Mouse (Mus musculus) lung, embryonic 14.5 days (tissue): ENCODE results near the gene Adamts3. TPM values are rescaled to one million over a fixed set of nuclear protein-coding genes. Genes with fewer than 3 reads are reported as not detected.

Experiments
- ATAC-seq: fragments of 200-750 bp; cut with Nextera tagmentation; 2 replicates; pipeline ENCODE4 v1.8.0; 2017; ENCODE audit warnings: mild to moderate bottlenecking, moderate TSS enrichment, moderate library complexity; ENCODE audit not compliant: insufficient read depth
- DNase-seq: peaks from one replicate; pipeline ENCODE4 v3.0.0-alpha.2; 2015
- H3K27ac ChIP-seq: fragments of 300-500 bp; sonication (generic); 2 replicates; pipeline ENCODE4 v1.5.1; 2014; ENCODE audit warnings: low read depth, mild to moderate bottlenecking, moderate library complexity
- H3K27me3 ChIP-seq: fragments of 300-500 bp; sonication (generic); 2 replicates; pipeline ENCODE4 v1.6.1; 2014; ENCODE audit warnings: low read length, control low read depth; ENCODE audit not compliant: insufficient read depth
- H3K36me3 ChIP-seq: fragments of 300-500 bp; sonication (generic); 2 replicates; pipeline ENCODE4 v1.6.1; 2014; ENCODE audit warnings: control low read depth; ENCODE audit not compliant: insufficient read depth
- H3K4me1 ChIP-seq: fragments of 300-500 bp; sonication (generic); 2 replicates; pipeline ENCODE4 v1.6.1; 2014; ENCODE audit warnings: antibody characterized with exemption, control low read depth; ENCODE audit not compliant: insufficient read depth
- H3K4me2 ChIP-seq: fragments of 300-500 bp; sonication (generic); 2 replicates; pipeline ENCODE4 v1.6.1; 2014; ENCODE audit warnings: mild to moderate bottlenecking
- H3K4me3 ChIP-seq: fragments of 300-500 bp; sonication (generic); 2 replicates; pipeline ENCODE4 v1.5.1; 2014; ENCODE audit warnings: low read depth, low read length
- H3K9ac ChIP-seq: fragments of 300-500 bp; sonication (generic); 2 replicates; pipeline ENCODE4 v1.6.1; 2014
- H3K9me3 ChIP-seq: fragments of 300-500 bp; sonication (generic); 2 replicates; pipeline ENCODE4 v1.6.1; 2016; ENCODE audit warnings: low read depth, low read length, control low read depth
- CTCF ChIP-seq: IDR thresholded peaks from 2 replicates; pipeline ENCODE4 v1.5.1; 2016; ENCODE audit warnings: antibody characterized with exemption, low read depth
- WGBS: fragments of 180-500 bp; shearing (Covaris S2); extraction: QIAGEN DNeasy Blood & Tissue Kit; methylation state at CpG from one replicate; pipeline ENCODE4 v1.1.7; 2014; 5-methylcytosine and 5-hydroxymethylcytosine counted together
- polyA plus RNA-seq: library from polyadenylated mRNA; unstranded; fragments of >200 nt; fragmentation: Nextera tagmentation; extraction: Ambion mirVana; gene quantifications from 2 replicates; pipeline ENCODE4 v1.2.1, GENCODE M21; 2014

Adamts3 gene
- 5.6 and 5.9 TPM in 2 replicates for polyA plus RNA-seq

DNA sequence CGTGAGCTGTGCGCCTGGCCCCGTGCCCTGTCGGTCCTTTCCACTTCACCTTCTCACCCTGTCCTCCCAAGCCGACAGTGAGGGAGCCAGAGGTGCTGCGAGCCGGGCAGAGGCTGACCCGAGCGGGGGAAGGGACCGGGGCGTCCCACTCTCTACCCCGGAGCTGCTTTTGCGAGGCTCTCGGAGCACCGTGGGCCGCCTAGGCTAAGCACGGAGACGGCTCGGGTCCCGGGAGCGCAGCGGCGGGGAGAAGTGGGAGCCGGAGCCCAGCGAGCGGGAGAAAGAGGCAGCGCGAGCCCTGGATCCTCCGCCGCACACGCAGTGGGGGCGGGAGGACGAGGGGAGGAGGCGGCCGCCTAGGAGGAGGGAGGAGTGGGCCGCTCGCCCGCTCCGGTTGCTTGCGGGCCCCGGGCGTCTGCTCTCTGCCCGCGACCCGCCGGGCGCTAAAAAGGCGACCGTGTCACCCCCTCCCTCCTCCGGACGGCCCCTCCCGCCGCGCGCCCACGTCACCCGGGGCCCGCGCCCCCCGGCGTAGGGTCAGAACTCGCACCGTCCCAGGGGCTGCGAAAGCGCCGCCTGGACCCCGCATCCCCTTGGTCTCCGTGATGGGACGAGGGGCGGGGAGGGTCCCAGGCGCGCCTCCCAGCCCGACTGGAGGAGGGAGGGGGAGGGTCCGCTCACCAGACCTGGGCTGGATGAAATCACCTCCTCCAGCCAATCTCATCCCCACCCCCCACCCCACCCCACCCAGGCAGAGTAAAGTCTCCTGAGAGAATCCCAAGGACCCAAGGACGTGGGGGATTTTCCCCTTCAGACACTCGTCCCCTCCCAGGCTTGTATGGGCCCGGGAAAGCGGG, at the start of gene Adamts3:
Gene Adamts3 (minus strand): TSS at position 284 of the 857 bp plus-strand sequence.
- H3K9me3 ChIP-seq: no peaks in the 10 kb centered on the region
- under 1% methylated on average over 62 of the region's 78 CpGs for WGBS
- peak within 1 kb of the TSS; percentile 86 for H3K27ac ChIP-seq
- no peak for TF ChIP-seq CTCF
- peak; percentile 84 for ATAC-seq
- H3K4me1 ChIP-seq: no peaks in the 10 kb centered on the region
- H3K27me3 ChIP-seq: no peaks in the 10 kb centered on the region
- peak within 1 kb of the TSS; percentile 67 for H3K4me3 ChIP-seq
- peak within 1 kb of the TSS; percentile 74 for H3K9ac ChIP-seq
- peak; percentile 80 for DNase-seq
- no peaks in the 10 kb centered on the region for H3K36me3 ChIP-seq
- peak within 1 kb of the TSS; percentile 100 for H3K4me2 ChIP-seq

DNA sequence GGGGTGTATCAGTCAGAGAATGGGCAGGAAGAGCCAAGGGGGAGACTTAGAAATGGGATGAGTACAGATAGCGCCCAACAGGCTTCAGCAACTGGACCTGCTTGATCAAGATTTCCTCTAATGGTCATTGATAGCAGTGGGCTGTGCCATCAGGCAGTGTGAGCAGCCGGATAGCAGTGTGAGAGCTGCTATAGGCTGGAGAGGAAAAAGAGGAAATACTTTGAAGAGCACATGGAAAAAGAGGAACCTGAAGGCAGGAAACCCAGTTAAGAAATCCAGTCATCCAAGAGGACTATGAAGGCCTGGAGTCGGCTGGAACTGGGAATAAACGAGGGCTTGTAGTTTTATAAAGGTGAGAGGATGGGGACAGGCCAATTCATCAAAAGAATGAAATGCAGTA, 48.4 kb upstream of the Adamts3 start:
- 71% methylated on average over 4 of the region's 4 CpGs for WGBS
- TF ChIP-seq CTCF: no peak
- no peaks in the 10 kb centered on the region for H3K27me3 ChIP-seq
- H3K4me3 ChIP-seq: no peak overlapping the region
- no peaks in the 10 kb centered on the region for H3K4me1 ChIP-seq
- no peak overlapping the region for H3K4me2 ChIP-seq
- ATAC-seq (no peak), DNase-seq (no peak)
- no peaks in the 10 kb centered on the region for H3K9me3 ChIP-seq
- H3K27ac ChIP-seq: no peak overlapping the region
- H3K36me3 ChIP-seq: no peaks in the 10 kb centered on the region
- H3K9ac ChIP-seq: no peak overlapping the region

DNA sequence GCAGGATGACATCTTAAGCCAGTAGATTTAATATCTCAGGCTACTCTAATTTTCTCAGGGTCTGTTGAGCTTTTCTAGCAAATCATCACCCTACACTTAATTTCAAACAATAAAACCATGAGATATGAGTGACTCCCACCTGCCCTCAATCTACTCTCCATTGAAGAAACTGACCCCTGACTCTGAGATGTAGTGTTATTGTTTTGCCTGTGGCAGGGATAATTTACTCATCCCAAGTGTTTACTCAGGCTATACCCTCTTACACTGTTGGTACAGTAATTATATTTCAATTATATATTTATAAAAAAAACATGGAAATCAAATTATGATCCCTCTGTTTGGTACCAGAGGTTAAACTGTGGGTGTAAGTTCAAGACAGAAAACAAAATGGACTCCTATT, 29.2 kb upstream of the Adamts3 start:
- H3K36me3 ChIP-seq: no peaks in the 10 kb centered on the region
- no peaks in the 10 kb centered on the region for H3K27me3 ChIP-seq
- H3K9me3 ChIP-seq: no peaks in the 10 kb centered on the region
- no peak overlapping the region for H3K4me2 ChIP-seq
- H3K9ac ChIP-seq: no peak overlapping the region
- DNase-seq (no peak), ATAC-seq (no peak)
- TF ChIP-seq CTCF: no peak
- H3K27ac ChIP-seq: no peak overlapping the region
- H3K4me3 ChIP-seq: no peak overlapping the region
- H3K4me1 ChIP-seq: no peaks in the 10 kb centered on the region

DNA sequence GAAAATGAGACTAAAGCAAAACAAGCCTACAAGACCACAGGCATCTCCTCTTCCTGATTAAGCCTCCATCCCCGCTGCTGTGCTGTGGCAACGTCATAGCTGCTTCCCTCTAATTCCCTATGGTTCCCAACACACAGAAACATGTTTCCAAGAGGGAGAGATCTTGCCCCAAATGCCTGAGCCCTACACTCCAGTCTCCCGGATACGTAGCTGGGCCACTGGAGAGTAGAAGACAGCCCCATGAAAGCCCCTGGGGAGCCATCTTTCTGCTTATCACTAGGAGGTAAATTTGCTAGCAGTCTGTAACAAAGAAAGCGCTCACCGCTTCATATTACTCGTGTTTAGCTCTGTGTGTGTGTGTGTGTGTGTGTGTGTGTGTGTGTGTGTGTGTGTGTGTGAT, 28.8 kb upstream of the Adamts3 start:
- Histone ChIP-seq H3K9me3 (no peaks in the 10 kb centered on the region), H3K4me3 (no peak overlapping the region), H3K27ac (no peak overlapping the region), H3K4me1 (no peaks in the 10 kb centered on the region), H3K36me3 (no peaks in the 10 kb centered on the region), H3K4me2 (no peak overlapping the region), H3K9ac (no peak overlapping the region), H3K27me3 (no peaks in the 10 kb centered on the region)
- WGBS: 72% methylated on average over 7 of the region's 7 CpGs
- ATAC-seq: no peak
- TF ChIP-seq CTCF: no peak
- no peak for DNase-seq

DNA sequence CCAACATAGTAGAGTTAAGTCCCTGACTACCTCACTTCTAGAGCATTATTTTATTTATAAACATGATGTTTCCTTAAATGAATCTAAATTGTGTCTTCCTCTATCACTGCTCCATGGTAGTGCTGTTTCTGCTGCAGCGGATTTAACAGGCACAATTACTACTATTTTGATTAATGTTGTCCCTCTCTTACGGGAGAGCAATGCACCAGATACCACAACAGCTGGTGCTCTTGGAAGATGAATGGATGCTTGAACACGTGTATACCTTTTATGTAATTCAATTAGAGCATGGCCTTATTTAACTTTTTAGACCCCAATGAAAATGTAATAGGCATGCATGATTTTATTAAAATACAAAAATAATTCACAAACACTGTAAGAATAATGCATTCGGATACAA, 28.4 kb upstream of the Adamts3 start:
- TF ChIP-seq CTCF: no peak
- H3K9me3 ChIP-seq: no peaks in the 10 kb centered on the region
- 73% methylated on average over 4 of the region's 4 CpGs for WGBS

DNA sequence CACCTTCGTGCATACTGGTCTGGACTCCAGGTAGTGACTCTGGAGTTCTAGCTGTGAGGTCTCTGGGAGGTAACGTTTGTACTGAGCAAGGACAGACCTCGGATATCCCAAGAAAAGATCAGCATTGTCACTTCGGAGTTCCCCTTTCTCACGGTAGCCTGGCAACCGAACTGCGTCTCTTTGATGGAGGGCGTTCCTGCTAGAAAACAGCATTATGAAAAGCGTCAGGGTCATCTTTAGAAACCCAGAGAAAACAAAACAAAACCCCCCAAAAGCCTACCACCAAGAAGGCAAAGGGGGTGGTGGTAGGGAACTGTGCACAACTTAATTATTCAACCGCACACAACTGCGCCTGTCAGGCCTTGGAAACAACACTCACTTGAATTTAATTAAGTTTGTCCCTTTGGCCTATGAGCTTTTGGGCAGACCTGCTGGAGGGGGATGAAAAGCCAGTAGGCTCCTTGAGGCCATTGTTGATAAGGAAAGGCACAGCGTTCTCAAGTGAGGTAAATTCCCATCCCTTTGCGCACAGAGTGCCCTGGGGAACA, 23.8 kb upstream of the Adamts3 start:
- 65% methylated on average over 13 of the region's 13 CpGs for WGBS
- TF ChIP-seq CTCF: no peak
- Histone ChIP-seq H3K27ac (no peak overlapping the region), H3K4me1 (no peaks in the 10 kb centered on the region), H3K9me3 (no peaks in the 10 kb centered on the region), H3K4me3 (no peak overlapping the region), H3K36me3 (no peaks in the 10 kb centered on the region), H3K4me2 (no peak overlapping the region), H3K9ac (no peak overlapping the region), H3K27me3 (no peaks in the 10 kb centered on the region)
- no peak for DNase-seq
- ATAC-seq: no peak

More for the DNA sequence above, 28.4 kb upstream of the Adamts3 start:
- no peak overlapping the region for H3K4me2 ChIP-seq
- no peaks in the 10 kb centered on the region for H3K4me1 ChIP-seq
- no peak for DNase-seq
- no peak for ATAC-seq
- no peaks in the 10 kb centered on the region for H3K36me3 ChIP-seq
- H3K27me3 ChIP-seq: no peaks in the 10 kb centered on the region
- H3K27ac ChIP-seq: no peak overlapping the region
- H3K4me3 ChIP-seq: no peak overlapping the region
- H3K9ac ChIP-seq: no peak overlapping the region

DNA sequence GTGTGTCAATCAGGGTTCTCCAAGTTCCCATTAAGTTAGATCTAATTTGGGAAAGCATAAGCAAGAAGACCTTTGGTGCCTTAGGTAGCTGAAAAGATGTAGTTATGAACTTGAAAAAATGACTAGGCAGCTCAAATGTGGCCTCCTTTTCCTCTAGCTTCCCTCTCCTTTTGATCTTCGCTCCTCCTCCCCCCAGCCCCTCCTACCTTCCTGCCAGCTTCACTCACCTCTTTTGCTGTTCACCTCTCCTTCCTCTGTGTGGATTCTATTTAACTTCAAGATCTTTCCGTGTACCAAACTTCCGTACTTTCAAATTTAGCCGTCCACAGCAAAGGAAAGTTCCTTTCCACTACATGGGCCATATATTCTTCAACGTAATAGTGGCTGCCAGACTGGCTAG, 17.9 kb upstream of the Adamts3 start:
- Histone ChIP-seq H3K27me3 (no peaks in the 10 kb centered on the region), H3K4me3 (no peak overlapping the region), H3K9me3 (no peaks in the 10 kb centered on the region), H3K36me3 (no peaks in the 10 kb centered on the region), H3K4me1 (no peaks in the 10 kb centered on the region), H3K27ac (no peak overlapping the region), H3K4me2 (no peak overlapping the region), H3K9ac (no peak overlapping the region)
- TF ChIP-seq CTCF: no peak
- WGBS: 70% methylated on average over 5 of the region's 5 CpGs
- DNase-seq (no peak), ATAC-seq (no peak)
